8 mouse cellular contexts compared by ENCODE assay signal in genomic region chr12:17176041-17176756, GRCm38 (mm10). TPM values are rescaled to one million over a fixed set of nuclear protein-coding genes. Genes with fewer than 3 reads are reported as not detected.
DNase-seq lines count a peak whose midpoint lies in the region; ATAC-seq and TF ChIP-seq lines count a peak whose summit lies in the region.

No protein-coding gene starts in this region.

- H3K36me3 ChIP-seq in forebrain, embryonic 13.5 days (ENCODE audit: poor library complexity, severe bottlenecking): no peaks in the 10 kb centered on the region

- H3K4me3 ChIP-seq in forebrain, embryonic 13.5 days: peak overlapping the region; percentile 58
- H3K4me3 ChIP-seq in left cerebral cortex, adult 2 months: peak overlapping the region; percentile 74

- H3K4me2 ChIP-seq in forebrain, embryonic 13.5 days: peak overlapping the region; percentile 99

- peak; percentile 65 to 70 for DNase-seq in cerebellum, postnatal 10 days
- DNase-seq in cerebellum, adult 9-11 months: no peak
- peak; percentile 3 for DNase-seq in induced T-regulatory cell, adult 2 months (ENCODE audit: low read depth)
- peak; percentile 75 to 76 for DNase-seq in left cerebral cortex, adult 2 months (ENCODE audit: extremely low spot score in 1 of 2, low spot score in 2 of 2)
- DNase-seq in lung, postnatal 25 days (ENCODE audit: low spot score): peak; percentile 12
- peak; percentile 73 to 75 for DNase-seq in right cerebral cortex, postnatal 36 days (ENCODE audit: low spot score in 2 of 2)

- under 1% methylated on average over 54 of the region's 54 CpGs for WGBS in forebrain, embryonic 13.5 days

- 0 out of 2 replicates have a peak overlapping the region, but pooled peaks have one; percentile 40 for H3K27ac ChIP-seq in forebrain, embryonic 13.5 days
- H3K27ac ChIP-seq in left cerebral cortex, adult 2 months: peak overlapping the region; percentile 96

- peaks cover 28% of the 10 kb centered on the region for H3K27me3 ChIP-seq in forebrain, embryonic 13.5 days

- H3K9me3 ChIP-seq in forebrain, embryonic 13.5 days (replicated peaks): no peaks in the 10 kb centered on the region

- peak overlapping the region; percentile 73 for H3K9ac ChIP-seq in forebrain, embryonic 13.5 days

- peak; percentile 58 for TF ChIP-seq CTCF in left cerebral cortex, adult 2 months (IDR thresholded peaks at IDR 0.05)

- ATAC-seq in activated CD4-positive, CD25-positive, alpha-beta regulatory T cell, adult 4 months: peak; percentile 51
- peak; percentile 84 for ATAC-seq in forebrain, embryonic 13.5 days

- intact Hi-C loops in left cerebral cortex, adult 2 months (cut with DNase I): no loop called here

- H3K4me1 ChIP-seq in forebrain, embryonic 13.5 days: peaks cover 20% of the 10 kb centered on the region

RNA-seq across cellular contexts. Expression of gene Kcnf1, which starts 0.5 kb away (rescaled TPM):
- polyA plus RNA-seq in activated CD4-positive, CD25-positive, alpha-beta regulatory T cell, adult 4 months (2017; shearing (Covaris generic)): 1 to 10 TPM in 1 of 2 experiments, under 1 TPM in 1; 0.57 to 1.2 TPM
- 2.6 and 2.8 TPM in 2 replicates for polyA plus RNA-seq in forebrain, embryonic 13.5 days (2015; fragmentation: Nextera tagmentation; extraction: Ambion mirVana)
- total RNA-seq in left cerebral cortex, adult 2 months (2021): 100 to 1,000 TPM; 115 to 117 TPM
